ENCODE assay signal across 18 mouse cellular contexts in genomic region chr2:131683734-131684133, GRCm38 (mm10).
"Had no signal": no experiment of that assay in that cellular context is flagged by ENCODE, and none has a peak within 500 bp of the region (broad histone marks: within the 10 kb centered on the region; RNA-seq: fewer than 3 reads in every experiment).

No protein-coding gene starts in this region.

- H3K36me3 ChIP-seq: limb, embryonic 12.5 days; limb, embryonic 15.5 days; midbrain, embryonic 13.5 days; neural tube, embryonic 13.5 days had no signal

- ATAC-seq: liver, postnatal 0 days; lung, postnatal 0 days; midbrain, embryonic 13.5 days; midbrain, embryonic 16.5 days had no signal

- H3K9ac ChIP-seq: limb, embryonic 12.5 days; limb, embryonic 15.5 days; liver, embryonic 14.5 days; liver, postnatal 0 days; lung, embryonic 14.5 days; midbrain, embryonic 13.5 days; neural tube, embryonic 13.5 days had no signal

- H3K27ac ChIP-seq: limb, embryonic 12.5 days; limb, embryonic 15.5 days; liver, embryonic 14.5 days; macrophage; midbrain, embryonic 13.5 days; neural tube, embryonic 13.5 days had no signal

- H3K4me3 ChIP-seq: limb, embryonic 12.5 days; limb, embryonic 15.5 days; midbrain, embryonic 13.5 days; myocyte; neural tube, embryonic 13.5 days had no signal

- H3K9me3 ChIP-seq: limb, embryonic 15.5 days; midbrain, embryonic 13.5 days had no signal

- H3K4me2 ChIP-seq: limb, embryonic 12.5 days; limb, embryonic 15.5 days; liver, embryonic 11.5 days; lung, embryonic 14.5 days; midbrain, embryonic 13.5 days; neural tube, embryonic 13.5 days had no signal

- H3K4me1 ChIP-seq: limb, embryonic 12.5 days; limb, embryonic 15.5 days; midbrain, embryonic 13.5 days; neural tube, embryonic 13.5 days had no signal

- H3K27me3 ChIP-seq: limb, embryonic 12.5 days; limb, embryonic 15.5 days; midbrain, embryonic 13.5 days; neural tube, embryonic 13.5 days had no signal

- DNase-seq: kidney, postnatal 10 days; kidney, postnatal 36 days; left cerebral cortex, postnatal 4 days; liver, postnatal 0 days; lung, embryonic 14.5 days; retina, postnatal 1 day; thymus, adult 18-20 months; thymus, postnatal 36 days had no signal
